Mouse (Mus musculus): ENCODE data around the gene Lrpprc.
"Not testable (repeated sequence)": the region's sequence is repeated elsewhere in the genome, so short reads cannot be mapped to it uniquely, and the experiment has no call there.

Lrpprc gene

GRCm38 (mm10) chr17:84790447-84791098, at the start of gene Lrpprc:
TSS of gene Lrpprc (minus strand) at chr17:84790789.
- DNase-seq (ENCODE audit: low spot score) = peak; percentile 96

- peak; percentile 84 for DNase-seq (ENCODE audit: low spot score)
These were observed 47.2 kb upstream of the Lrpprc start for GRCm38 (mm10) chr17:84837780-84838179.

- DNase-seq (ENCODE audit: low spot score) = no peak
These were observed 44.7 kb upstream of the Lrpprc start for GRCm38 (mm10) chr17:84835249-84835648.

GRCm38 (mm10) chr17:84832346-84832745, 41.8 kb upstream of the Lrpprc start:
- DNase-seq (ENCODE audit: low spot score) = no peak

GRCm38 (mm10) chr17:84828301-84828700, 37.7 kb upstream of the Lrpprc start:
- no peak for DNase-seq (ENCODE audit: low spot score)

- DNase-seq (ENCODE audit: low spot score) = peak; percentile 64
These were observed 30.0 kb upstream of the Lrpprc start for GRCm38 (mm10) chr17:84820603-84821002.

- no peak for DNase-seq (ENCODE audit: low spot score)
These were observed 27.8 kb upstream of the Lrpprc start for GRCm38 (mm10) chr17:84818390-84818789.

- no peak for DNase-seq (ENCODE audit: low spot score)
These were observed 25.4 kb upstream of the Lrpprc start for GRCm38 (mm10) chr17:84816014-84816461.

- DNase-seq (ENCODE audit: low spot score) = no peak
These were observed 24.3 kb upstream of the Lrpprc start for GRCm38 (mm10) chr17:84814905-84815304.

- not testable (repeated sequence) for DNase-seq (ENCODE audit: low spot score)
These were observed 23.6 kb upstream of the Lrpprc start for GRCm38 (mm10) chr17:84814192-84814591.

GRCm38 (mm10) chr17:84792006-84792405, 1.4 kb upstream of the Lrpprc start:
- no peak for DNase-seq (ENCODE audit: low spot score)

- DNase-seq (ENCODE audit: low spot score) = no peak
These were observed 567 bp upstream of the Lrpprc start for GRCm38 (mm10) chr17:84791156-84791555.

GRCm38 (mm10) chr17:84790043-84790442, 546 bp downstream of the Lrpprc start:
- no peak for DNase-seq (ENCODE audit: low spot score)

GRCm38 (mm10) chr17:84788376-84789125, 2.0 kb downstream of the Lrpprc start:
- no peak for DNase-seq (ENCODE audit: low spot score)

- DNase-seq (ENCODE audit: low spot score) = no peak
These were observed 3.1 kb downstream of the Lrpprc start for GRCm38 (mm10) chr17:84787477-84787876.

- no peak for DNase-seq (ENCODE audit: low spot score)
These were observed 3.7 kb downstream of the Lrpprc start for GRCm38 (mm10) chr17:84786911-84787310.

GRCm38 (mm10) chr17:84785176-84785575, 5.4 kb downstream of the Lrpprc start:
- DNase-seq (ENCODE audit: low spot score) = no peak

- no peak for DNase-seq (ENCODE audit: low spot score)
These were observed 7.1 kb downstream of the Lrpprc start for GRCm38 (mm10) chr17:84783491-84783890.

- DNase-seq (ENCODE audit: low spot score) = no peak
These were observed 10.3 kb downstream of the Lrpprc start for GRCm38 (mm10) chr17:84780321-84780720.

GRCm38 (mm10) chr17:84778477-84778978, 12.1 kb downstream of the Lrpprc start:
- no peak for DNase-seq (ENCODE audit: low spot score)

- DNase-seq (ENCODE audit: low spot score) = no peak
These were observed 14.1 kb downstream of the Lrpprc start for GRCm38 (mm10) chr17:84776362-84777000.

- DNase-seq (ENCODE audit: low spot score) = no peak
These were observed 15.3 kb downstream of the Lrpprc start for GRCm38 (mm10) chr17:84775291-84775690.

GRCm38 (mm10) chr17:84771882-84772281, 18.7 kb downstream of the Lrpprc start:
- no peak for DNase-seq (ENCODE audit: low spot score)

Data from adipocyte (in vitro differentiated cells).